Mouse (Mus musculus) kidney, adult 2 months (tissue): ENCODE measurements at regions not wholly inside any gene's neighbourhood (a gene's known extent, or its start where the extent isn't known, plus 50 kb on each side); places are given as distances from the start of the nearest gene placed in this dataset.

Source experiments
- DNase-seq: peaks from one replicate; pipeline ENCODE4 v3.0.0; 2021
- H3K27ac ChIP-seq: fragments of 200-500 bp; 2 replicates; pipeline ENCODE4 v1.5.1; 2012; ENCODE audit warnings: low read depth, low read length, control low read depth, inconsistent platforms; ENCODE audit not compliant: insufficient read depth
- H3K27me3 ChIP-seq: fragments of 200-500 bp; replicated peaks from 2 replicates; pipeline ENCODE4 v1.6.1; 2012; ENCODE audit warnings: mild to moderate bottlenecking, moderate library complexity, low read length, inconsistent platforms; ENCODE audit not compliant: control insufficient read depth, insufficient read depth
- H3K36me3 ChIP-seq: fragments of 200-500 bp; 2 replicates; pipeline ENCODE4 v1.6.1; 2012; ENCODE audit warnings: mild to moderate bottlenecking, moderate library complexity, low read length, inconsistent platforms; ENCODE audit not compliant: control insufficient read depth, insufficient read depth
- H3K4me1 ChIP-seq: fragments of 200-500 bp; 2 replicates; pipeline ENCODE4 v1.6.1; 2011; ENCODE audit warnings: low read length; ENCODE audit not compliant: control insufficient read depth, insufficient read depth
- H3K4me3 ChIP-seq: fragments of 200-500 bp; 2 replicates; pipeline ENCODE4 v1.5.1; 2011; ENCODE audit warnings: mild to moderate bottlenecking, low read depth, low read length, control low read depth; ENCODE audit not compliant: insufficient read depth
- CTCF ChIP-seq: fragments of 200-500 bp; conservative IDR thresholded peaks from 2 replicates; pipeline ENCODE4 v1.5.1; 2011; ENCODE audit warnings: low read depth, mild to moderate bottlenecking, control low read depth, low read length, moderate library complexity, mixed read lengths; ENCODE audit not compliant: insufficient read depth, insufficient read length
- POLR2A ChIP-seq: fragments of 200-500 bp; IDR thresholded peaks from one replicate; pipeline ENCODE4 v1.6.1; 2011; ENCODE audit warnings: low read depth, low read length, control low read depth
- WGBS: fragments of 180-500 bp; shearing (Covaris S2); methylation state at CpG from one replicate; pipeline ENCODE4 v1.1.7; 2018; 5-methylcytosine and 5-hydroxymethylcytosine counted together

DNA sequence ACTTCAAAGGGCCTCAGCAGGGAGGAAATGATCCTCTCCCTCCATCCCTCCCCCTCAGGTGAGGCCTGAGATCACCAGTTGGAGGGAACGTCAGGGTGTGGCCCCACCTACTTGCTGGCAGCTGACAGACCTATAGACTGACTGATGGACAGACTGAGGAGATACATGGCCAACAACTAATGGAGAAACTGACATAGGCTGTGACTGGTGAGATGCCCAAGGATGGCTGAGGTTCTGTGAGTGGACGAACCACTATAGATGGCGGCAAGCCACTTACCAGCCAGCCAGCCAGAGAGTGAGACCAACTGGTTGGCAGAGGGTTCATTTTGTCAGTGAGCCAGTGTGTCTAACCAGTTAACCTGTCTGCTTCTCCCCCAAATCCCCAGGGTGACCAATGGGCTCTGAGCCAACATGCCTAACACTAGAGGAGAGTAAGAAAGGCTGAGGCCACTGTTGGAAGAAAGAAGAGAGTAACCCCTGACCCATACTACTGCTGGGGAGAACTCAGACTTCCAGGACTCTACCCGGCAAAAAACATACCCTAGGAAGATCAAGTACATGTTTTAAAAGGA is 147.4 kb downstream of the Fgf18 start:
- Histone ChIP-seq H3K4me1 (no peaks in the 10 kb centered on the region), H3K4me3 (no peak overlapping the region), H3K27me3 (no peaks in the 10 kb centered on the region), H3K27ac (no peak overlapping the region), H3K36me3 (no peaks in the 10 kb centered on the region)
- WGBS: 69% methylated on average over 4 of the region's 4 CpGs
- TF ChIP-seq POLR2A (no peak), CTCF (no peak)
- DNase-seq: no peak

DNA sequence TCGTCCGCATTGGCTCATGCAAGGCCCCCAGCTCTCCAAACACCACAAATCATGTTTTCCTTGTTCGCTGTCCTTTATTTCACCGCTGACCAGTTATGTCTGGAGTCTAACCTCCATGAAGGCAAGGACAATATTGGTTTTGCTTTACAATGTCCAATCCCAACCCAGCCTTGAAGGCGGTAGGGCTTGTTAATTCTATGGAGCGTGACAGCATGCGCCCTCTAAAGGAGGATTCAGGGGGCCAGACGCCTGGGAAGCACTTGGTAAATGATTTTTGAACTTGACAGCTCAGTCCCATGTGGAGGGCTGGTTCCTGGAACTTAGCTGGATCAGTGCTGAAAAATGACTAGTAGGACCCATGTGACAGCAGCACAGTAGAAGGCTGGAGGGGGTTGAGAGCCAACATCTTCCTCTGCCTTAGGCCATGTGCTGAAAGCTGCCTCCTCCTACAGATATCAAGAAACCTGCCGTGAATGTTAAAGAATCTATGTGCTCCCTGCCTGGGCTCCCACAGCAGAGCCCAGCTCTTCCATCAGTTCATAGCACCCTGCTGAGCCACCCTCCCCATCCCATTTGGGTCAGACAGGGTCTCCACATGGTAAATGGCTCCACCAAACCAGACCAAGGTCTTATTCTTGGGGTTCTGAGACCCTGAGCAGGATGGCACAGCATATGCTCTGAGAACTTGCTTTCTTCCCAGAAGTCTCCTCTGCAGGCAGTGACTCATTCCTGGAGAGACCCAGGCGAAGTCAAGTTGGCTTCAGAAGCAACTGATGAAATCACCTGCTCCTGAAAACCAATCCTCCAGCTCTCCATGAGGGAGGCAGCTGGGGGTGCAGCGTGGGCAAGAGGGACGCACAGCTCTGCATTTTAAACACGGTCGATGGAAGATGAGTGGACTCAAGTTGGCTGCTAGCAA is 148.3 kb downstream of the Fgf18 start:
- 48% methylated on average over 14 of the region's 14 CpGs for WGBS
- no peak overlapping the region for H3K4me3 ChIP-seq
- no peaks in the 10 kb centered on the region for H3K36me3 ChIP-seq
- no peaks in the 10 kb centered on the region for H3K27me3 ChIP-seq
- no peak for TF ChIP-seq POLR2A
- TF ChIP-seq CTCF: no peak
- DNase-seq: no peak
- H3K4me1 ChIP-seq: no peaks in the 10 kb centered on the region
- no peak overlapping the region for H3K27ac ChIP-seq

GRCm38 (mm10) chr11:32994391-32994790 is 152.8 kb downstream of the Fgf18 start:
- DNase-seq: no peak
- no peaks in the 10 kb centered on the region for H3K36me3 ChIP-seq
- H3K27ac ChIP-seq: no peak overlapping the region
- H3K4me3 ChIP-seq: no peak overlapping the region
- H3K4me1 ChIP-seq: no peaks in the 10 kb centered on the region
- WGBS: 79% methylated on average over 4 of the region's 4 CpGs
- TF ChIP-seq CTCF: no peak
- no peaks in the 10 kb centered on the region for H3K27me3 ChIP-seq

GRCm38 (mm10) chr11:32993439-32993838 is 153.8 kb downstream of the Fgf18 start:
- DNase-seq: no peak
- H3K4me1 ChIP-seq: no peaks in the 10 kb centered on the region
- H3K27ac ChIP-seq: no peak overlapping the region
- WGBS: 57% methylated on average over 8 of the region's 8 CpGs
- TF ChIP-seq CTCF: no peak
- TF ChIP-seq POLR2A: no peak
- no peaks in the 10 kb centered on the region for H3K27me3 ChIP-seq
- H3K36me3 ChIP-seq: no peaks in the 10 kb centered on the region
- no peak overlapping the region for H3K4me3 ChIP-seq

DNA sequence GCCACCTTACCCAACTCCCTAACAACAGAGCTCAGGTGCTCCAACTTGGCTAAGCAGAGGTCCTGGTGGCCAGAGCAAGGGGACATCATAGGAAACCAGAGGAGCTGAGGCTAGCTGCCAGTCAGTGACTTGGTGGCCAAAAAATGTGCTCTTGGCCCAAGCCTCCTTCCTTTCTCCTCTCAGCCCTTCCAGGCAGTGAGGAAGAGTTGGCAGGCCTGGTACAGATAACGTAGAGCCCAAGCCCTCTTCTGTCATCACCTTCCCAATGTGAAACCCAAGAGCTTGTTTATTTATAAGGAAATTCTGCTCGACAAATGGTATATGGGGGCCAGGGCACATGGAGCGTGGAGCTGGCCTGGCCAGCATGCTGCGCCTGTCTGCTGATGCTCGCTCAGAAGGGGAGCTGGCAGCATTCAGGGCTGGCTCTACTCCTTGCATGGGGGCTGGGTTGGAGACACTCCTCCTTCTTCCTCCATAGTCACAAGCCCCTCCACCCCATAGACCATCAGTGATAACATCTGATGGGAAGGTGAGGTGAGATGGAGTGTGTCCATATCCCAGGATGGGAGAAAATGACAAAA is 156.1 kb downstream of the Fgf18 start:
- Histone ChIP-seq H3K4me1 (no peaks in the 10 kb centered on the region), H3K27me3 (no peaks in the 10 kb centered on the region), H3K36me3 (no peaks in the 10 kb centered on the region), H3K4me3 (no peak overlapping the region), H3K27ac (no peak overlapping the region)
- TF ChIP-seq CTCF (no peak), POLR2A (no peak)
- WGBS: 61% methylated on average over 5 of the region's 5 CpGs
- DNase-seq: no peak

- H3K36me3 ChIP-seq: no peaks in the 10 kb centered on the region
- no peak for DNase-seq
- WGBS: 78% methylated on average over 12 of the region's 12 CpGs
- no peak overlapping the region for H3K4me3 ChIP-seq
- TF ChIP-seq CTCF (no peak), POLR2A (no peak)
- H3K4me1 ChIP-seq: no peaks in the 10 kb centered on the region
- no peaks in the 10 kb centered on the region for H3K27me3 ChIP-seq
- H3K27ac ChIP-seq: no peak overlapping the region
Measured at GRCm38 (mm10) chr11:32990201-32990600, 157.0 kb downstream of the Fgf18 start.

GRCm38 (mm10) chr11:32978899-32979298 is 154.5 kb upstream of the Smim23 start:
- no peak for DNase-seq
- TF ChIP-seq POLR2A (no peak), CTCF (no peak)

More at GRCm38 (mm10) chr11:32978899-32979298, 154.5 kb upstream of the Smim23 start:
- Histone ChIP-seq H3K4me3 (no peak overlapping the region), H3K36me3 (no peaks in the 10 kb centered on the region), H3K27me3 (no peaks in the 10 kb centered on the region; the same call in 1 of the 2 replicates), H3K27ac (no peak overlapping the region), H3K4me1 (no peaks in the 10 kb centered on the region)
- 93% methylated on average over 7 of the region's 7 CpGs for WGBS
